Mouse (Mus musculus) erythroblast, embryonic 14.5 days (primary cell): ENCODE data around the gene Rnase10. TPM values are rescaled to one million over a fixed set of nuclear protein-coding genes. Genes with fewer than 3 reads are reported as not detected.

Experiments
- H3K27me3 ChIP-seq: 2 replicates; pipeline ENCODE4 v1.6.1; 2012; ENCODE audit warnings: inconsistent platforms; ENCODE audit not compliant: control insufficient read depth
- H3K36me3 ChIP-seq: 2 replicates; pipeline ENCODE4 v1.6.1; 2012; ENCODE audit warnings: mild to moderate bottlenecking, inconsistent platforms; ENCODE audit not compliant: control insufficient read depth
- H3K4me1 ChIP-seq: 2 replicates; pipeline ENCODE4 v1.6.1; 2012; ENCODE audit warnings: inconsistent platforms; ENCODE audit not compliant: control insufficient read depth
- H3K4me3 ChIP-seq: replicated peaks from 2 replicates; pipeline ENCODE3; 2012; ENCODE audit warnings: moderate library complexity, mild to moderate bottlenecking, inconsistent platforms
- H3K9me3 ChIP-seq: 2 replicates; pipeline ENCODE4 v1.6.1; 2012; ENCODE audit warnings: low read length, inconsistent platforms, mixed read lengths; ENCODE audit not compliant: control insufficient read depth
- GATA1 ChIP-seq: IDR thresholded peaks from 2 replicates; pipeline ENCODE4 v1.6.1; 2012; ENCODE audit warnings: low read length, inconsistent platforms, mixed read lengths
- TAL1 ChIP-seq: IDR thresholded peaks from 3 replicates; pipeline ENCODE4 v1.6.1; 2012; ENCODE audit warnings: low read length, inconsistent platforms, mixed read lengths
- polyA plus RNA-seq: library from polyadenylated mRNA; stranded (reverse); fragments of >175 nt; gene quantifications from 2 replicates; pipeline ENCODE4 v1.2.3, GENCODE M21; 2012

The Rnase10 gene
- polyA plus RNA-seq, 1 experiment: not detected

DNA sequence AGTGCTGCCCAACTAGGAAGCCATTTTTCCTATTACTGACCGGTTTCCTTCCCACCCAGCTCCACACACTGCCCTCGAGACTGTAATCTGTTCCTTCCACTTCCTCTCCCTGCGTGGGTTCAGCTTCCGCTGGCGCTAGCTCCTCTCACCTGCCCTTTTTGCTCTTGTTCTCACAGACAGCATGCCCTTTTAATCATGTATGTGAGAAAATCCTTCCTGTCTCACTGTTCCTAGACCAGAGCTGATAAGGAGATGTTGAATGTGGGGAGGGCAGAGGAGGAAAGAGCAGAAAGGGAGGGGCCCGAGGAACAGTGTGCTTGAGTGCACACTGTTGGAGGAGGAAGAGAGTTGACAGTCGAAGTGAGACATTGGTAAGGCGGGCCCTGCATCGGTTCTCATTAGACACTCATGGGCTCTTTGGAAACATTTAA lies 49.9 kb downstream of the Rnase10 start, which contains the start of gene Rnase12:
TSS of gene Rnase12 (minus strand) at position 261 of the 431 bp plus-strand sequence.
- H3K4me1 ChIP-seq: peaks cover 6% of the 10 kb centered on the region
- no peak for TF ChIP-seq GATA1
- TF ChIP-seq TAL1: no peak
- H3K27me3 ChIP-seq: no peaks in the 10 kb centered on the region
- H3K36me3 ChIP-seq: no peaks in the 10 kb centered on the region
- H3K9me3 ChIP-seq: no peaks in the 10 kb centered on the region
- no peak within 1 kb of the TSS for H3K4me3 ChIP-seq

Other genes with a start within 250 kb of the Rnase10 start
- 0.35 and 0.69 TPM in 2 replicates for gene Ttc5, start 222.2 kb upstream of the Rnase10 start, polyA plus RNA-seq
- 0.06 and 0.08 TPM in 2 replicates for gene Ccnb1ip1, start 200.0 kb upstream of the Rnase10 start, polyA plus RNA-seq
- 0.41 and 0.54 TPM in 2 replicates for gene Parp2, start 199.9 kb upstream of the Rnase10 start, polyA plus RNA-seq
- 0.05 TPM in 1 of 2 replicates, not detected in the other for gene Tep1, start 137.2 kb upstream of the Rnase10 start, polyA plus RNA-seq
- not detected in 2 replicates for gene Klhl33, start 110.2 kb upstream of the Rnase10 start, polyA plus RNA-seq
- 1.4 and 1.5 TPM in 2 replicates for gene Osgep, start 82.9 kb upstream of the Rnase10 start, polyA plus RNA-seq
- gene Apex1, start 82.8 kb upstream of the Rnase10 start, polyA plus RNA-seq: 3.3 and 3.7 TPM in 2 replicates
- 6.3 and 8.9 TPM in 2 replicates for gene Pip4p1, start 76.9 kb upstream of the Rnase10 start, polyA plus RNA-seq
- gene Pnp, start 76.7 kb upstream of the Rnase10 start, polyA plus RNA-seq: 0.20 and 0.22 TPM in 2 replicates
- not detected in 2 replicates for gene Gm49342, start 63.2 kb upstream of the Rnase10 start, polyA plus RNA-seq
- not detected in 2 replicates for gene Pnp2, start 51.8 kb upstream of the Rnase10 start, polyA plus RNA-seq
- gene Rnase9, start 34.1 kb downstream of the Rnase10 start, polyA plus RNA-seq: not detected in 2 replicates
- gene Rnase11, start 42.4 kb downstream of the Rnase10 start, polyA plus RNA-seq: not detected in 2 replicates
- not detected in 2 replicates for gene Rnase12, start 49.9 kb downstream of the Rnase10 start, polyA plus RNA-seq
- not detected in 2 replicates for gene Olfr750, start 66.7 kb downstream of the Rnase10 start, polyA plus RNA-seq
- 0.03 TPM in 1 of 2 replicates, not detected in the other for gene Rnase4, start 83.3 kb downstream of the Rnase10 start, polyA plus RNA-seq
- not detected in 2 replicates for gene Ang, start 83.4 kb downstream of the Rnase10 start, polyA plus RNA-seq
- not detected in 2 replicates for gene Eddm3b, start 106.7 kb downstream of the Rnase10 start, polyA plus RNA-seq
- 0.09 and 0.10 TPM in 2 replicates for gene Rnase6, start 116.2 kb downstream of the Rnase10 start, polyA plus RNA-seq
- gene Rnase1, start 139.0 kb downstream of the Rnase10 start, polyA plus RNA-seq: not detected in 2 replicates
- gene Rnase2b, start 154.5 kb downstream of the Rnase10 start, polyA plus RNA-seq: not detected in 2 replicates
- not detected in 2 replicates for gene Ang2, start 191.4 kb downstream of the Rnase10 start, polyA plus RNA-seq
- gene Ear14, start 195.6 kb downstream of the Rnase10 start, polyA plus RNA-seq: not detected in 2 replicates
- gene Rnase2a, start 248.4 kb downstream of the Rnase10 start, polyA plus RNA-seq: not detected in 2 replicates